Mouse (Mus musculus): Measurements from ENCODE around the gene Mfsd11. TPM values are rescaled to one million over a fixed set of nuclear protein-coding genes. Genes with fewer than 3 reads are reported as not detected.
A peak's percentile ranks its signal among the peaks of the same experiment; 100 is the strongest.

The Mfsd11 gene
- total and polyA plus RNA-seq, 3 experiments = 6.6 to 45.9 (median 22.0) TPM

GRCm38 (mm10) chr11:116857183-116857850 lies 5.1 kb downstream of the Mfsd11 start:
- H3K4me3 ChIP-seq (ENCODE audit: low read depth, low read length) = no peak overlapping the region
- no peak for DNase-seq (ENCODE audit: low spot score)
- H3K9me3 ChIP-seq (replicated peaks) = no peaks in the 10 kb centered on the region
- H3K27me3 ChIP-seq (ENCODE audit: insufficient read depth, low read length) = no peaks in the 10 kb centered on the region
- ATAC-seq (ENCODE audit: extremely low read depth, insufficient number of reproducible peaks, low FRiP score, poor library complexity, severe bottlenecking) = no peak
- TF ChIP-seq GATA2 (IDR thresholded peaks at IDR 0.05; ENCODE audit: borderline replicate concordance, low read depth, low read length) (no peak), TAL1 (conservative IDR thresholded peaks at IDR 0.05; ENCODE audit: low read depth, low read length) (no peak), POLR2AphosphoS5 (IDR thresholded peaks at IDR 0.05; ENCODE audit: insufficient replicate concordance, low read depth, low read length) (no peak), GATA1 (IDR thresholded peaks at IDR 0.05; ENCODE audit: borderline replicate concordance, low read length) (no peak), CTCF (IDR thresholded peaks at IDR 0.05; ENCODE audit: low read depth, low read length) (no peak)
- H3K4me1 ChIP-seq (ENCODE audit: insufficient read depth, low read depth, low read length) = peaks cover 22% of the 10 kb centered on the region
- H3K36me3 ChIP-seq (replicated peaks) = peaks cover 63% of the 10 kb centered on the region

GRCm38 (mm10) chr11:116864444-116864843 lies 12.2 kb downstream of the Mfsd11 start:
- H3K36me3 ChIP-seq (replicated peaks) = peaks cover 72% of the 10 kb centered on the region
- no peak overlapping the region for H3K4me3 ChIP-seq (ENCODE audit: low read depth, low read length)
- no peak for DNase-seq (ENCODE audit: low spot score)
- TF ChIP-seq TAL1 (conservative IDR thresholded peaks at IDR 0.05; ENCODE audit: low read depth, low read length) (no peak), GATA1 (IDR thresholded peaks at IDR 0.05; ENCODE audit: borderline replicate concordance, low read length) (no peak), CTCF (IDR thresholded peaks at IDR 0.05; ENCODE audit: low read depth, low read length) (no peak), POLR2AphosphoS5 (IDR thresholded peaks at IDR 0.05; ENCODE audit: insufficient replicate concordance, low read depth, low read length) (no peak), GATA2 (IDR thresholded peaks at IDR 0.05; ENCODE audit: borderline replicate concordance, low read depth, low read length) (no peak)
- H3K27me3 ChIP-seq (ENCODE audit: insufficient read depth, low read length) = no peaks in the 10 kb centered on the region
- peaks cover 15% of the 10 kb centered on the region for H3K4me1 ChIP-seq (ENCODE audit: insufficient read depth, low read depth, low read length)
- peak; percentile 45; the same call in 1 of the 2 replicates for ATAC-seq (ENCODE audit: extremely low read depth, insufficient number of reproducible peaks, low FRiP score, poor library complexity, severe bottlenecking)
- no peaks in the 10 kb centered on the region for H3K9me3 ChIP-seq (replicated peaks)

DNA sequence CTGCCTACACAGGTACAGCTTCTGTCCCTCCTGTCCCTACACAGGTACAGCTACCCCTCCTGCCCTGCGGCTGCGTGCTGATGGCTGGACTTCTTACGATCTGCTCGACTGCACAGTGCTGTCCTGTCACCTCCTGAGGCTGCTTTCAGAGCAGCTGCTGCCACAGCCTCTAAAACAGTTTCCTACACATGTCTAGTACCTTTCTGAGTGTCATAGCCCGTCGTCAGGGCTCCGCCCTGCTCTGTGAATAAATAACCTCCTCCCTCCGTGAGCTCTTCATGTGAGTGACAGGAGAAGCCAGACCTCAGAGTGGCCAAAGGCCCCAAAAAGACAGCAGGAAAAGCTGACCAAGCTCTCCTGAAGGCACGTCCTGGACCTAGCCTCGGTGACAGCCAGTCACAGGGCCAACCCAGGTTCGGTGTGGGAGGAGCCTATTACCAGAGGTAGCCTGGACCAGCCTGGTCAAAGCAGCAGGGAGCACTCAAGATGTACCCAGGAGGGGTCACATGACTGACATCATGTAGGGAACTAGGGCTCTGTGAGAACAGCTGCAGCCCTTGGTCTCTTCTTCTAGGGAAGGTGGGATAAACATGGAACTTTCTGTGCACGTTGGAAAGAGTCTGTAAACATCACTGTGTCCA lies 13.8 kb downstream of the Mfsd11 start:
- DNase-seq (ENCODE audit: low spot score) (no peak), ATAC-seq (ENCODE audit: extremely low read depth, insufficient number of reproducible peaks, low FRiP score, poor library complexity, severe bottlenecking) (no peak)
- Histone ChIP-seq H3K36me3 (replicated peaks) (peaks cover 64% of the 10 kb centered on the region), H3K9me3 (replicated peaks) (no peaks in the 10 kb centered on the region), H3K4me3 (ENCODE audit: low read depth, low read length) (no peak overlapping the region), H3K4me1 (ENCODE audit: insufficient read depth, low read depth, low read length) (peaks cover 15% of the 10 kb centered on the region), H3K27me3 (ENCODE audit: insufficient read depth, low read length) (no peaks in the 10 kb centered on the region)
- no peak for TF ChIP-seq GATA1 (IDR thresholded peaks at IDR 0.05; ENCODE audit: borderline replicate concordance, low read length)
- no peak for TF ChIP-seq GATA2 (IDR thresholded peaks at IDR 0.05; ENCODE audit: borderline replicate concordance, low read depth, low read length)
- no peak for TF ChIP-seq CTCF (IDR thresholded peaks at IDR 0.05; ENCODE audit: low read depth, low read length)
- no peak for TF ChIP-seq TAL1 (conservative IDR thresholded peaks at IDR 0.05; ENCODE audit: low read depth, low read length)
- TF ChIP-seq POLR2AphosphoS5 (IDR thresholded peaks at IDR 0.05; ENCODE audit: insufficient replicate concordance, low read depth, low read length) = no peak

- DNase-seq (ENCODE audit: low spot score) (no peak), ATAC-seq (ENCODE audit: extremely low read depth, insufficient number of reproducible peaks, low FRiP score, poor library complexity, severe bottlenecking) (peak; percentile 55)
- no peaks in the 10 kb centered on the region for H3K9me3 ChIP-seq (replicated peaks)
- H3K4me1 ChIP-seq (ENCODE audit: insufficient read depth, low read depth, low read length) = peaks cover 15% of the 10 kb centered on the region
- H3K27me3 ChIP-seq (ENCODE audit: insufficient read depth, low read length) = no peaks in the 10 kb centered on the region
- no peak overlapping the region for H3K4me3 ChIP-seq (ENCODE audit: low read depth, low read length)
- no peak for TF ChIP-seq GATA1 (IDR thresholded peaks at IDR 0.05; ENCODE audit: borderline replicate concordance, low read length)
- TF ChIP-seq TAL1 (conservative IDR thresholded peaks at IDR 0.05; ENCODE audit: low read depth, low read length) = no peak
- no peak for TF ChIP-seq CTCF (IDR thresholded peaks at IDR 0.05; ENCODE audit: low read depth, low read length)
- TF ChIP-seq POLR2AphosphoS5 (IDR thresholded peaks at IDR 0.05; ENCODE audit: insufficient replicate concordance, low read depth, low read length) = no peak
- no peak for TF ChIP-seq GATA2 (IDR thresholded peaks at IDR 0.05; ENCODE audit: borderline replicate concordance, low read depth, low read length)
- H3K36me3 ChIP-seq (replicated peaks) = peaks cover 63% of the 10 kb centered on the region
Observed at GRCm38 (mm10) chr11:116868129-116868528, 15.9 kb downstream of the Mfsd11 start.

- Histone ChIP-seq H3K4me3 (ENCODE audit: low read depth, low read length) (no peak overlapping the region), H3K36me3 (replicated peaks) (peaks cover 65% of the 10 kb centered on the region), H3K27me3 (ENCODE audit: insufficient read depth, low read length) (no peaks in the 10 kb centered on the region), H3K4me1 (ENCODE audit: insufficient read depth, low read depth, low read length) (peaks cover 11% of the 10 kb centered on the region), H3K9me3 (replicated peaks) (no peaks in the 10 kb centered on the region)
- ATAC-seq (ENCODE audit: extremely low read depth, insufficient number of reproducible peaks, low FRiP score, poor library complexity, severe bottlenecking) (no peak), DNase-seq (ENCODE audit: low spot score) (no peak)
- no peak for TF ChIP-seq TAL1 (conservative IDR thresholded peaks at IDR 0.05; ENCODE audit: low read depth, low read length)
- no peak for TF ChIP-seq GATA2 (IDR thresholded peaks at IDR 0.05; ENCODE audit: borderline replicate concordance, low read depth, low read length)
- no peak for TF ChIP-seq GATA1 (IDR thresholded peaks at IDR 0.05; ENCODE audit: borderline replicate concordance, low read length)
- no peak for TF ChIP-seq CTCF (IDR thresholded peaks at IDR 0.05; ENCODE audit: low read depth, low read length)
- no peak for TF ChIP-seq POLR2AphosphoS5 (IDR thresholded peaks at IDR 0.05; ENCODE audit: insufficient replicate concordance, low read depth, low read length)
Observed at GRCm38 (mm10) chr11:116869223-116869622, 17.0 kb downstream of the Mfsd11 start.

DNA sequence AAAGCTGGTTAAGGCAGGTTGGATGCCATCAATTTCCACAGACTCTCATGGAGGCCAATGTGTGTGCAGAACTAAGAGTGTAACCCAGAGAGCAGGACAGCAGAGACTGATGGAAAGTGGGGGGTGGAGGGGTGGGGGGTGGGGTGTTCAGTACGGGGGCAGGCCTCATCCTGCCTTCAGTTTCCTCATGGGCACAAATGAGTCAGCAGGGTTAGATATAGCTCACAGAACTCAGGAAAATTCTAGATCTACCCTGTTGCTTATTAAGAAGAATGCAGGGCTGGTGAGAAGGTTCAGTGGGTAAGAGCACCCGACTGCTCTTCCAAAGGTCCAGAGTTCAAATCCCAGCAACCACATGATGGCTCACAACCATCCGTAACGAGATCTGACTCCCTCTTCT lies 17.4 kb downstream of the Mfsd11 start:
- H3K4me3 ChIP-seq (ENCODE audit: low read depth, low read length) = no peak overlapping the region
- H3K27me3 ChIP-seq (ENCODE audit: insufficient read depth, low read length) = no peaks in the 10 kb centered on the region
- no peaks in the 10 kb centered on the region for H3K9me3 ChIP-seq (replicated peaks)
- ATAC-seq (ENCODE audit: extremely low read depth, insufficient number of reproducible peaks, low FRiP score, poor library complexity, severe bottlenecking) (no peak), DNase-seq (ENCODE audit: low spot score) (no peak)
- H3K36me3 ChIP-seq (replicated peaks) = peaks cover 65% of the 10 kb centered on the region
- no peak for TF ChIP-seq POLR2AphosphoS5 (IDR thresholded peaks at IDR 0.05; ENCODE audit: insufficient replicate concordance, low read depth, low read length)
- no peak for TF ChIP-seq GATA1 (IDR thresholded peaks at IDR 0.05; ENCODE audit: borderline replicate concordance, low read length)
- no peak for TF ChIP-seq TAL1 (conservative IDR thresholded peaks at IDR 0.05; ENCODE audit: low read depth, low read length)
- no peak for TF ChIP-seq CTCF (IDR thresholded peaks at IDR 0.05; ENCODE audit: low read depth, low read length)
- no peak for TF ChIP-seq GATA2 (IDR thresholded peaks at IDR 0.05; ENCODE audit: borderline replicate concordance, low read depth, low read length)
- peaks cover 7% of the 10 kb centered on the region for H3K4me1 ChIP-seq (ENCODE audit: insufficient read depth, low read depth, low read length)
